Mouse (Mus musculus) hindbrain, embryonic 13.5 days (tissue): ENCODE measurements at regions not wholly inside any gene's neighbourhood (a gene's known extent, or its start where the extent isn't known, plus 50 kb on each side); places are given as distances from the start of the nearest gene placed in this dataset.

ENCODE experiments used
- ATAC-seq: fragments of 200-750 bp; cut with Nextera tagmentation; 2 replicates; pipeline ENCODE4 v1.8.0; 2017; ENCODE audit warnings: moderate TSS enrichment; ENCODE audit not compliant: low FRiP score
- H3K27ac ChIP-seq: fragments of 300-500 bp; sonication (generic); 2 replicates; pipeline ENCODE4 v1.5.1; 2015; ENCODE audit warnings: inconsistent platforms, mild to moderate bottlenecking, moderate library complexity
- H3K27me3 ChIP-seq: fragments of 300-500 bp; sonication (generic); 2 replicates; pipeline ENCODE4 v1.6.1; 2015; ENCODE audit warnings: mild to moderate bottlenecking, inconsistent platforms
- H3K36me3 ChIP-seq: fragments of 300-500 bp; sonication (generic); 2 replicates; pipeline ENCODE4 v1.6.1; 2015; ENCODE audit warnings: mild to moderate bottlenecking, inconsistent platforms
- H3K4me1 ChIP-seq: fragments of 300-500 bp; sonication (generic); replicated peaks from 2 replicates; pipeline ENCODE4 v1.6.1; 2015; ENCODE audit warnings: inconsistent platforms
- H3K4me2 ChIP-seq: fragments of 300-500 bp; sonication (generic); 2 replicates; pipeline ENCODE4 v1.6.1; 2015; ENCODE audit warnings: inconsistent platforms, mild to moderate bottlenecking, moderate library complexity
- H3K4me3 ChIP-seq: fragments of 300-500 bp; sonication (generic); 2 replicates; pipeline ENCODE4 v1.5.1; 2015; ENCODE audit warnings: mild to moderate bottlenecking, inconsistent platforms
- H3K9ac ChIP-seq: fragments of 300-500 bp; sonication (generic); 2 replicates; pipeline ENCODE4 v1.6.1; 2015; ENCODE audit warnings: mild to moderate bottlenecking, inconsistent platforms
- H3K9me3 ChIP-seq: fragments of 300-500 bp; sonication (generic); 2 replicates; pipeline ENCODE4 v1.6.1; 2016; ENCODE audit warnings: inconsistent platforms
- WGBS: fragments of 180-500 bp; shearing (Covaris S2); methylation state at CpG from one replicate; pipeline ENCODE4 v1.1.7; 2015; 5-methylcytosine and 5-hydroxymethylcytosine counted together

GRCm38 (mm10) chr7:83251995-83252563 lies 332.6 kb upstream of the Tmc3 start:
- no peak overlapping the region for H3K4me3 ChIP-seq
- no peak for ATAC-seq
- no peaks in the 10 kb centered on the region for H3K4me1 ChIP-seq
- WGBS = 91% methylated on average over 8 of the region's 8 CpGs
- H3K27me3 ChIP-seq = no peaks in the 10 kb centered on the region
- no peaks in the 10 kb centered on the region for H3K9me3 ChIP-seq
- H3K9ac ChIP-seq = no peak overlapping the region
- H3K4me2 ChIP-seq = no peak overlapping the region
- H3K36me3 ChIP-seq = no peaks in the 10 kb centered on the region
- H3K27ac ChIP-seq = no peak overlapping the region

GRCm38 (mm10) chr7:83253001-83253400 lies 331.7 kb upstream of the Tmc3 start:
- WGBS = 92% methylated on average over 9 of the region's 9 CpGs

GRCm38 (mm10) chr7:83253432-83253831 lies 331.3 kb upstream of the Tmc3 start:
- no peaks in the 10 kb centered on the region for H3K27me3 ChIP-seq
- no peak for ATAC-seq
- H3K4me3 ChIP-seq = no peak overlapping the region
- no peak overlapping the region for H3K9ac ChIP-seq
- no peaks in the 10 kb centered on the region for H3K9me3 ChIP-seq
- H3K36me3 ChIP-seq = no peaks in the 10 kb centered on the region
- no peak overlapping the region for H3K27ac ChIP-seq
- WGBS = 91% methylated on average over 3 of the region's 3 CpGs
- no peak overlapping the region for H3K4me2 ChIP-seq
- H3K4me1 ChIP-seq = 0 out of 2 replicates have a peak, but pooled peaks cover under 1% of the 10 kb centered on the region

More at GRCm38 (mm10) chr7:83253001-83253400, 331.7 kb upstream of the Tmc3 start:
- Histone ChIP-seq H3K4me1 (no peaks in the 10 kb centered on the region), H3K36me3 (no peaks in the 10 kb centered on the region), H3K4me3 (no peak overlapping the region), H3K4me2 (no peak overlapping the region), H3K9ac (no peak overlapping the region), H3K9me3 (no peaks in the 10 kb centered on the region), H3K27ac (no peak overlapping the region), H3K27me3 (no peaks in the 10 kb centered on the region)
- no peak for ATAC-seq

GRCm38 (mm10) chr7:83254411-83254810 lies 330.3 kb upstream of the Tmc3 start:
- no peak overlapping the region for H3K9ac ChIP-seq
- H3K27ac ChIP-seq = no peak overlapping the region
- no peaks in the 10 kb centered on the region for H3K36me3 ChIP-seq
- no peak overlapping the region for H3K4me2 ChIP-seq
- no peak for ATAC-seq
- no peaks in the 10 kb centered on the region for H3K27me3 ChIP-seq
- H3K4me3 ChIP-seq = no peak overlapping the region
- WGBS = 86% methylated on average over 4 of the region's 4 CpGs
- no peaks in the 10 kb centered on the region for H3K9me3 ChIP-seq
- 0 out of 2 replicates have a peak, but pooled peaks cover 3% of the 10 kb centered on the region for H3K4me1 ChIP-seq

- no peaks in the 10 kb centered on the region for H3K27me3 ChIP-seq
- H3K4me2 ChIP-seq = no peak overlapping the region
- 87% methylated on average over 6 of the region's 6 CpGs for WGBS
- H3K36me3 ChIP-seq = no peaks in the 10 kb centered on the region
- no peaks in the 10 kb centered on the region for H3K9me3 ChIP-seq
- H3K27ac ChIP-seq = no peak overlapping the region
- 0 out of 2 replicates have a peak, but pooled peaks cover 3% of the 10 kb centered on the region for H3K4me1 ChIP-seq
- no peak overlapping the region for H3K4me3 ChIP-seq
- ATAC-seq = no peak
- no peak overlapping the region for H3K9ac ChIP-seq
Observed at GRCm38 (mm10) chr7:83256236-83256784, 328.4 kb upstream of the Tmc3 start.

GRCm38 (mm10) chr7:83258363-83258916 lies 326.3 kb upstream of the Tmc3 start:
- ATAC-seq = no peak
- H3K4me2 ChIP-seq = no peak overlapping the region
- no peak overlapping the region for H3K4me3 ChIP-seq
- H3K4me1 ChIP-seq = 0 out of 2 replicates have a peak, but pooled peaks cover 3% of the 10 kb centered on the region
- 51% methylated on average over 2 of the region's 2 CpGs for WGBS
- H3K27ac ChIP-seq = no peak overlapping the region
- H3K9ac ChIP-seq = no peak overlapping the region
- no peaks in the 10 kb centered on the region for H3K27me3 ChIP-seq
- H3K36me3 ChIP-seq = no peaks in the 10 kb centered on the region
- no peaks in the 10 kb centered on the region for H3K9me3 ChIP-seq

- ATAC-seq = no peak
- Histone ChIP-seq H3K27me3 (no peaks in the 10 kb centered on the region), H3K27ac (no peak overlapping the region), H3K36me3 (no peaks in the 10 kb centered on the region), H3K9ac (no peak overlapping the region), H3K4me3 (no peak overlapping the region), H3K4me2 (no peak overlapping the region), H3K4me1 (0 out of 2 replicates have a peak, but pooled peaks cover 3% of the 10 kb centered on the region), H3K9me3 (peaks cover 9% of the 10 kb centered on the region; the same call in 1 of the 2 replicates)
Observed at GRCm38 (mm10) chr7:83261489-83261888, 323.2 kb upstream of the Tmc3 start.

- Histone ChIP-seq H3K9me3 (no peaks in the 10 kb centered on the region), H3K27me3 (no peaks in the 10 kb centered on the region), H3K4me2 (no peak overlapping the region), H3K27ac (no peak overlapping the region), H3K4me3 (no peak overlapping the region), H3K36me3 (no peaks in the 10 kb centered on the region), H3K4me1 (peaks cover 5% of the 10 kb centered on the region; the same call in 1 of the 2 replicates), H3K9ac (no peak overlapping the region)
- ATAC-seq = no peak
- WGBS = 35% methylated on average over 5 of the region's 5 CpGs
Observed at GRCm38 (mm10) chr7:83289915-83290773, 294.6 kb upstream of the Tmc3 start.

GRCm38 (mm10) chr7:83307112-83307511 lies 277.6 kb upstream of the Tmc3 start:
- no peak overlapping the region for H3K27ac ChIP-seq
- H3K4me2 ChIP-seq = no peak overlapping the region
- ATAC-seq = no peak
- WGBS = 65% methylated on average over 1 of the region's 1 CpGs
- H3K27me3 ChIP-seq = no peaks in the 10 kb centered on the region
- no peaks in the 10 kb centered on the region for H3K9me3 ChIP-seq
- H3K4me3 ChIP-seq = no peak overlapping the region
- H3K4me1 ChIP-seq = no peaks in the 10 kb centered on the region
- H3K9ac ChIP-seq = no peak overlapping the region
- H3K36me3 ChIP-seq = no peaks in the 10 kb centered on the region

GRCm38 (mm10) chr7:83312172-83312571 lies 272.6 kb upstream of the Tmc3 start:
- Histone ChIP-seq H3K4me3 (no peak overlapping the region), H3K27ac (no peak overlapping the region), H3K9ac (no peak overlapping the region), H3K4me2 (no peak overlapping the region), H3K36me3 (no peaks in the 10 kb centered on the region), H3K27me3 (no peaks in the 10 kb centered on the region), H3K9me3 (no peaks in the 10 kb centered on the region), H3K4me1 (no peaks in the 10 kb centered on the region)
- ATAC-seq = no peak
- WGBS = 83% methylated on average over 4 of the region's 4 CpGs

- Histone ChIP-seq H3K27ac (0 out of 2 replicates have a peak overlapping the region, but pooled peaks have one; percentile 30), H3K36me3 (no peaks in the 10 kb centered on the region), H3K27me3 (no peaks in the 10 kb centered on the region), H3K4me3 (no peak overlapping the region), H3K9ac (no peak overlapping the region), H3K4me2 (no peak overlapping the region), H3K9me3 (no peaks in the 10 kb centered on the region), H3K4me1 (peaks cover 7% of the 10 kb centered on the region)
- no peak for ATAC-seq
- 33% methylated on average over 5 of the region's 5 CpGs for WGBS
Observed at GRCm38 (mm10) chr7:83329809-83330412, 254.8 kb upstream of the Tmc3 start.

- Histone ChIP-seq H3K4me2 (no peak overlapping the region), H3K4me3 (no peak overlapping the region), H3K36me3 (no peaks in the 10 kb centered on the region), H3K9me3 (no peaks in the 10 kb centered on the region), H3K27ac (no peak overlapping the region), H3K27me3 (no peaks in the 10 kb centered on the region), H3K4me1 (no peaks in the 10 kb centered on the region), H3K9ac (no peak overlapping the region)
- WGBS = 67% methylated on average over 5 of the region's 5 CpGs
- ATAC-seq = no peak
Observed at GRCm38 (mm10) chr7:83347103-83347754, 237.5 kb upstream of the Tmc3 start.
